10 mouse cellular contexts compared by ENCODE assay signal in genomic region chr13:41583666-41584357, GRCm38 (mm10). TPM values are rescaled to one million over a fixed set of nuclear protein-coding genes. Genes with fewer than 3 reads are reported as not detected.
A peak's percentile ranks its signal among the peaks of the same experiment; 100 is the strongest.
DNase-seq lines count a peak whose midpoint lies in the region; ATAC-seq and TF ChIP-seq lines count a peak whose summit lies in the region.
"Had no signal": no experiment of that assay in that cellular context is flagged by ENCODE, and none has a peak within 500 bp of the region (broad histone marks: within the 10 kb centered on the region; RNA-seq: fewer than 3 reads in every experiment).

No protein-coding gene starts in this region.

- H3K4me2 ChIP-seq in hindbrain, postnatal 0 days (ENCODE audit: low read depth, low read length), result no peak overlapping the region
- no peak overlapping the region for H3K4me2 ChIP-seq in hindbrain, embryonic 13.5 days
- peak overlapping the region; percentile 26; the same call in 1 of the 2 replicates for H3K4me2 ChIP-seq in stomach, postnatal 0 days (replicated peaks; ENCODE audit: low read depth)

- no peak for TF ChIP-seq EP300 in stomach, postnatal 0 days (optimal IDR thresholded peaks at IDR 0.05)

- no peaks in the 10 kb centered on the region for H3K9me3 ChIP-seq in hindbrain, postnatal 0 days (ENCODE audit: low read length)
- H3K9me3 ChIP-seq in hindbrain, embryonic 13.5 days, result no peaks in the 10 kb centered on the region
- H3K9me3 ChIP-seq in stomach, postnatal 0 days (ENCODE audit: control insufficient read depth, low read length), result no peaks in the 10 kb centered on the region

- peak; percentile 82 for ATAC-seq in hindbrain, postnatal 0 days
- ATAC-seq in hindbrain, embryonic 13.5 days (ENCODE audit: low FRiP score), result no peak
- ATAC-seq in hematopoietic stem cell, adult 5-6 weeks (replicated peaks in 1 of 2; ENCODE audit: insufficient read depth in 1 of 2, low FRiP score in 2 of 2, low TSS enrichment in 1 of 2, low read depth in 1 of 2, poor library complexity in 2 of 2, severe bottlenecking in 2 of 2), result peak; percentile 69 to 78
- no peak for ATAC-seq in stomach, postnatal 0 days (ENCODE audit: low FRiP score, low TSS enrichment)
- ATAC-seq: Patski had no signal

- H3K4me3 ChIP-seq in hindbrain, postnatal 0 days (ENCODE audit: low read length), result no peak overlapping the region
- H3K4me3 ChIP-seq in hindbrain, embryonic 13.5 days, result no peak overlapping the region
- H3K4me3 ChIP-seq in stomach, postnatal 0 days (ENCODE audit: low read depth, low read length), result peak overlapping the region; percentile 19; the same call in 1 of the 2 replicates

- H3K27me3 ChIP-seq in hindbrain, postnatal 0 days (ENCODE audit: insufficient read depth, low read length), result no peaks in the 10 kb centered on the region
- H3K27me3 ChIP-seq in hindbrain, embryonic 13.5 days, result no peaks in the 10 kb centered on the region
- no peaks in the 10 kb centered on the region for H3K27me3 ChIP-seq in stomach, postnatal 0 days (ENCODE audit: control insufficient read depth, insufficient read depth, low read length)

- H3K36me3 ChIP-seq in hindbrain, postnatal 0 days (ENCODE audit: insufficient read depth, low read length), result no peaks in the 10 kb centered on the region
- H3K36me3 ChIP-seq in hindbrain, embryonic 13.5 days, result no peaks in the 10 kb centered on the region
- no peaks in the 10 kb centered on the region for H3K36me3 ChIP-seq in stomach, postnatal 0 days (ENCODE audit: control insufficient read depth, insufficient read depth, low read length)

- TF ChIP-seq CTCF in hindbrain, postnatal 0 days (IDR thresholded peaks at IDR 0.05; ENCODE audit: low read depth), result no peak
- no peak for TF ChIP-seq CTCF in stomach, postnatal 0 days (IDR thresholded peaks at IDR 0.05; ENCODE audit: low read depth)

- H3K9ac ChIP-seq in hindbrain, postnatal 0 days (replicated peaks; ENCODE audit: low read length), result no peak overlapping the region
- no peak overlapping the region for H3K9ac ChIP-seq in hindbrain, embryonic 13.5 days
- H3K9ac ChIP-seq in stomach, postnatal 0 days (ENCODE audit: low read length), result no peak overlapping the region

- peak; percentile 35 for DNase-seq in hindbrain, postnatal 0 days (ENCODE audit: low spot score)
- DNase-seq in thymus, postnatal 25 days, result peak; percentile 6
- no peak for DNase-seq in thymus, postnatal 10 days (ENCODE audit: low spot score in 2 of 2)
- DNase-seq in stomach, postnatal 0 days (ENCODE audit: low spot score), result no peak
- no peak for DNase-seq in right cerebral cortex, postnatal 4 days
- no peak for DNase-seq in frontal cortex, postnatal 36 days (ENCODE audit: low spot score in 2 of 2)
- DNase-seq: lung, adult 18-20 months had no signal

- WGBS in hindbrain, postnatal 0 days, result 73% methylated on average over 7 of the region's 7 CpGs
- 88% methylated on average over 7 of the region's 7 CpGs for WGBS in hindbrain, embryonic 13.5 days
- WGBS in stomach, postnatal 0 days, result 56% methylated on average over 7 of the region's 7 CpGs

- H3K27ac ChIP-seq in hindbrain, postnatal 0 days, result no peak overlapping the region
- H3K27ac ChIP-seq in hindbrain, embryonic 13.5 days, result no peak overlapping the region
- H3K27ac ChIP-seq in stomach, postnatal 0 days (replicated peaks), result peak overlapping the region; percentile 24; the same call in 1 of the 2 replicates

- H3K4me1 ChIP-seq in hindbrain, postnatal 0 days (ENCODE audit: insufficient read depth, low read length), result no peaks in the 10 kb centered on the region
- no peaks in the 10 kb centered on the region for H3K4me1 ChIP-seq in hindbrain, embryonic 13.5 days (replicated peaks)
- H3K4me1 ChIP-seq in stomach, postnatal 0 days (replicated peaks; ENCODE audit: control insufficient read depth, insufficient read depth), result no peaks in the 10 kb centered on the region

RNA-seq across cellular contexts. Expression of gene Tmem170b, which starts 21.9 kb away (rescaled TPM):
- total RNA-seq in hindbrain, postnatal 0 days (2014; rRNA removed), result 25.3 and 26.5 TPM in 2 replicates
- 33.2 and 33.6 TPM in 2 replicates for polyA plus RNA-seq in hindbrain, postnatal 0 days (2015; fragmentation: Nextera tagmentation; extraction: Ambion mirVana)
- 37.8 and 37.9 TPM in 2 replicates for polyA plus RNA-seq in hindbrain, embryonic 13.5 days (2015; fragmentation: Nextera tagmentation; extraction: Ambion mirVana)
- total RNA-seq in hematopoietic stem cell, adult 5-6 weeks (2017), result 16.2 and 18.0 TPM in 2 replicates
- 4.6 and 4.9 TPM in 2 replicates for polyA plus RNA-seq in stomach, postnatal 0 days (2015; fragmentation: Nextera tagmentation; extraction: Ambion mirVana)

Comparison
In these comparisons a context has a peak if more than half of its experiments do, and no peak if none do; other contexts are left out.
1. ATAC-seq: peak in hindbrain, postnatal 0 days (single experiment) and hematopoietic stem cell, adult 5-6 weeks (2 of 2); none in hindbrain, embryonic 13.5 days (single experiment) and stomach, postnatal 0 days (single experiment).
2. DNase-seq: peak in hindbrain, postnatal 0 days (single experiment) and thymus, postnatal 25 days (single experiment); none in thymus, postnatal 10 days (0 of 2), stomach, postnatal 0 days (single experiment), right cerebral cortex, postnatal 4 days (single experiment) and frontal cortex, postnatal 36 days (0 of 2).